Mouse (Mus musculus) ES-Bruce4 (cell line): ENCODE results near the gene Kcnma1. TPM values are rescaled to one million over a fixed set of nuclear protein-coding genes. Genes with fewer than 3 reads are reported as not detected.

Source experiments
- H3K27ac ChIP-seq: 2 replicates; pipeline ENCODE4 v1.5.1; 2012; ENCODE audit warnings: low read length, inconsistent platforms; ENCODE audit not compliant: insufficient read depth
- H3K27me3 ChIP-seq: 2 replicates; pipeline ENCODE4 v1.6.1; 2012; ENCODE audit warnings: mild to moderate bottlenecking, low read length, inconsistent platforms; ENCODE audit not compliant: control insufficient read depth, poor library complexity, insufficient read depth, severe bottlenecking
- H3K36me3 ChIP-seq: 2 replicates; pipeline ENCODE4 v1.6.1; 2012; ENCODE audit warnings: inconsistent platforms, mild to moderate bottlenecking, low read length, moderate library complexity; ENCODE audit not compliant: control insufficient read depth, poor library complexity, insufficient read depth, severe bottlenecking
- H3K4me1 ChIP-seq: one replicate; pipeline ENCODE4 v1.8.1; 2011; ENCODE audit warnings: low read length; ENCODE audit not compliant: control insufficient read depth, insufficient read depth
- H3K4me3 ChIP-seq: 2 replicates; pipeline ENCODE4 v1.5.1; 2011; ENCODE audit warnings: low read depth, mild to moderate bottlenecking, low read length
- H3K9ac ChIP-seq: 2 replicates; pipeline ENCODE4 v1.6.1; 2012; ENCODE audit warnings: low read depth, mild to moderate bottlenecking, inconsistent platforms; ENCODE audit not compliant: poor library complexity, severe bottlenecking
- H3K9me3 ChIP-seq: replicated peaks from 2 replicates; pipeline ENCODE4 v1.6.1; 2012; ENCODE audit warnings: mild to moderate bottlenecking, low read length, inconsistent platforms; ENCODE audit not compliant: control insufficient read depth, poor library complexity, insufficient read depth, severe bottlenecking
- CTCF ChIP-seq: IDR thresholded peaks from one replicate; pipeline ENCODE4 v1.8.1; 2011; ENCODE audit warnings: low read depth, low read length
- EP300 ChIP-seq: IDR thresholded peaks from 2 replicates; pipeline ENCODE4 v1.6.1; 2011; ENCODE audit warnings: low read depth, low read length; ENCODE audit not compliant: insufficient read depth
- POLR2A ChIP-seq: IDR thresholded peaks from one replicate; pipeline ENCODE4 v1.8.1; 2011; ENCODE audit warnings: low read length; ENCODE audit not compliant: insufficient read depth
- polyA plus RNA-seq: library from polyadenylated mRNA; stranded (reverse); fragments of >200 nt; gene quantifications from 2 replicates; pipeline ENCODE4 v1.2.4, GENCODE M21; 2011; ENCODE audit warnings: low read depth; ENCODE audit not compliant: missing spikeins, insufficient read depth, insufficient read length

Kcnma1 gene
- polyA plus RNA-seq, 1 experiment, result 1.8 TPM

- Histone ChIP-seq H3K4me3 (no peak overlapping the region), H3K9ac (no peak overlapping the region), H3K36me3 (no peaks in the 10 kb centered on the region), H3K27ac (no peak overlapping the region), H3K4me1 (no peaks in the 10 kb centered on the region), H3K9me3 (no peaks in the 10 kb centered on the region), H3K27me3 (0 out of 2 replicates have a peak, but pooled peaks cover under 1% of the 10 kb centered on the region)
- TF ChIP-seq POLR2A (no peak), EP300 (no peak), CTCF (no peak)
Observed at GRCm38 (mm10) chr14:23990871-23991270, 23.4 kb downstream of the Kcnma1 start.

- no peak overlapping the region for H3K9ac ChIP-seq
- H3K36me3 ChIP-seq, result no peaks in the 10 kb centered on the region
- H3K27ac ChIP-seq, result no peak overlapping the region
- no peaks in the 10 kb centered on the region for H3K4me1 ChIP-seq
- TF ChIP-seq EP300, result no peak
- TF ChIP-seq POLR2A, result no peak
- no peak overlapping the region for H3K4me3 ChIP-seq
- no peaks in the 10 kb centered on the region for H3K9me3 ChIP-seq
- H3K27me3 ChIP-seq, result no peaks in the 10 kb centered on the region
Observed at GRCm38 (mm10) chr14:23989696-23990095, 24.6 kb downstream of the Kcnma1 start.

- H3K9me3 ChIP-seq, result no peaks in the 10 kb centered on the region
- TF ChIP-seq CTCF (no peak), EP300 (no peak), POLR2A (no peak)
- H3K4me1 ChIP-seq, result no peaks in the 10 kb centered on the region
- H3K27me3 ChIP-seq, result no peaks in the 10 kb centered on the region
- H3K27ac ChIP-seq, result no peak overlapping the region
- no peak overlapping the region for H3K9ac ChIP-seq
- no peak overlapping the region for H3K4me3 ChIP-seq
- H3K36me3 ChIP-seq, result no peaks in the 10 kb centered on the region
Observed at GRCm38 (mm10) chr14:23982205-23982604, 32.1 kb downstream of the Kcnma1 start.

GRCm38 (mm10) chr14:23974685-23975084 lies 39.6 kb downstream of the Kcnma1 start:
- no peak overlapping the region for H3K4me3 ChIP-seq
- no peaks in the 10 kb centered on the region for H3K9me3 ChIP-seq
- no peak overlapping the region for H3K27ac ChIP-seq
- no peak overlapping the region for H3K9ac ChIP-seq
- H3K27me3 ChIP-seq, result no peaks in the 10 kb centered on the region
- H3K4me1 ChIP-seq, result no peaks in the 10 kb centered on the region
- no peak for TF ChIP-seq CTCF
- TF ChIP-seq EP300, result no peak
- TF ChIP-seq POLR2A, result no peak
- H3K36me3 ChIP-seq, result no peaks in the 10 kb centered on the region

GRCm38 (mm10) chr14:23966471-23966870 lies 47.8 kb downstream of the Kcnma1 start:
- H3K4me1 ChIP-seq, result no peaks in the 10 kb centered on the region
- H3K36me3 ChIP-seq, result no peaks in the 10 kb centered on the region
- H3K27ac ChIP-seq, result no peak overlapping the region
- no peaks in the 10 kb centered on the region for H3K27me3 ChIP-seq
- no peaks in the 10 kb centered on the region for H3K9me3 ChIP-seq
- no peak overlapping the region for H3K9ac ChIP-seq
- H3K4me3 ChIP-seq, result no peak overlapping the region
- TF ChIP-seq CTCF (no peak), POLR2A (no peak), EP300 (no peak)

GRCm38 (mm10) chr14:23959061-23959460 lies 55.2 kb downstream of the Kcnma1 start:
- no peaks in the 10 kb centered on the region for H3K36me3 ChIP-seq
- no peak overlapping the region for H3K4me3 ChIP-seq
- no peaks in the 10 kb centered on the region for H3K27me3 ChIP-seq
- no peak overlapping the region for H3K9ac ChIP-seq
- no peaks in the 10 kb centered on the region for H3K9me3 ChIP-seq
- no peaks in the 10 kb centered on the region for H3K4me1 ChIP-seq
- TF ChIP-seq CTCF (no peak), POLR2A (no peak), EP300 (no peak)
- H3K27ac ChIP-seq, result no peak overlapping the region
